Mouse (Mus musculus) heart, embryonic 14.5 days (tissue): ENCODE data around the gene Acsl1. TPM values are rescaled to one million over a fixed set of nuclear protein-coding genes. Genes with fewer than 3 reads are reported as not detected.

Source experiments
- ATAC-seq: fragments of 200-750 bp; cut with Nextera tagmentation; 2 replicates; pipeline ENCODE4 v1.8.0; 2017; ENCODE audit warnings: low read depth, moderate TSS enrichment; ENCODE audit not compliant: insufficient number of reproducible peaks, insufficient read depth, low FRiP score
- H3K27ac ChIP-seq, 2 experiments: fragments of 200-500 bp in 1 of 2; fragments of 300-500 bp in 1 of 2; sonication (generic) in 1 of 2; replicated peaks in 1 of 2; 2 replicates each; pipeline ENCODE4 v1.5.1; 2012 to 2014; ENCODE audit warnings: low read depth in 2 of 2, low read length in 2 of 2, control low read depth in 1 of 2, mild to moderate bottlenecking in 1 of 2, mixed read lengths in 1 of 2; ENCODE audit not compliant: control insufficient read depth in 1 of 2, insufficient read depth in 1 of 2
- H3K27me3 ChIP-seq: fragments of 300-500 bp; sonication (generic); 2 replicates; pipeline ENCODE4 v1.6.1; 2014; ENCODE audit warnings: mild to moderate bottlenecking, low read length, control low read depth; ENCODE audit not compliant: control insufficient read depth, insufficient read depth
- H3K36me3 ChIP-seq: fragments of 300-500 bp; sonication (generic); 2 replicates; pipeline ENCODE4 v1.6.1; 2014; ENCODE audit warnings: mild to moderate bottlenecking, control low read depth, low read length, mixed read lengths; ENCODE audit not compliant: control insufficient read depth, insufficient read depth
- H3K4me1 ChIP-seq, 2 experiments: fragments of 200-500 bp in 1 of 2; fragments of 300-500 bp in 1 of 2; sonication (generic) in 1 of 2; 2 replicates each; pipeline ENCODE4 v1.6.1; 2012 to 2014; ENCODE audit warnings: low read length in 2 of 2, control low read depth in 1 of 2, mixed read lengths in 1 of 2; ENCODE audit not compliant: control insufficient read depth in 2 of 2, insufficient read depth in 2 of 2
- H3K4me2 ChIP-seq: fragments of 300-500 bp; sonication (generic); 2 replicates; pipeline ENCODE4 v1.6.1; 2014; ENCODE audit warnings: mild to moderate bottlenecking, low read length
- H3K4me3 ChIP-seq, 2 experiments: fragments of 200-500 bp in 1 of 2; fragments of 300-500 bp in 1 of 2; sonication (generic) in 1 of 2; 2 replicates each; pipeline ENCODE4 v1.5.1; 2012 to 2014; ENCODE audit warnings: low read length in 2 of 2, mild to moderate bottlenecking in 2 of 2, control low read depth in 1 of 2, low read depth in 1 of 2, moderate library complexity in 1 of 2; ENCODE audit not compliant: control insufficient read depth in 1 of 2, insufficient read depth in 1 of 2
- H3K9ac ChIP-seq: fragments of 300-500 bp; sonication (generic); 2 replicates; pipeline ENCODE4 v1.6.1; 2014; ENCODE audit warnings: mild to moderate bottlenecking, low read length
- H3K9me3 ChIP-seq: fragments of 300-500 bp; sonication (generic); 2 replicates; pipeline ENCODE4 v1.6.1; 2016; ENCODE audit warnings: low read length, control low read depth; ENCODE audit not compliant: control insufficient read depth
- WGBS: fragments of 180-500 bp; shearing (Covaris S2); extraction: QIAGEN DNeasy Blood & Tissue Kit; methylation state at CpG from one replicate; pipeline ENCODE4 v1.1.7; 2014; 5-methylcytosine and 5-hydroxymethylcytosine counted together
- polyA plus RNA-seq: library from polyadenylated mRNA; unstranded; fragments of >200 nt; fragmentation: Nextera tagmentation; extraction: Ambion mirVana; gene quantifications from 2 replicates; pipeline ENCODE4 v1.2.1, GENCODE M21; 2014

Gene Acsl1
- polyA plus RNA-seq, 1 experiment from 2014 or later, result 44.1 TPM

DNA sequence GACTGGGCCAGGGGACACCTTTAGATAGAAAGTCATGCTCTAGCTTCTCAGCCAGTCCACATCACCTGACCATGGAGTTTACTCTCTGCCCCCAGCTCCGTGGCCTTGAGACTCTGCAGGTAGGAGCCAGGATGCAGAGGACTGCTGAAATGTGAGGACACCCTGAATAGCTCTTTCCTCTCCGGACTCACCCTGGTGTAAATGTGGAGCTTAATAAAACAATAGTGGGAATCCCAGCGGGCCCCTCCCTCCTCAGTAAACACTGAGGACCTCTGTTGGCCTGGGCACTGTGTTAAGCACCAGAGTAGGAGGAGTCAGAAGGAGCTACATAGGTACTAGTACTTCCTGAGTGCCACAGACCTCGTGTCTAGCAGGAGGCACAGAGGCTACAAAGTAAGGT lies 13.2 kb downstream of the Acsl1 start:
- H3K4me2 ChIP-seq, result no peak overlapping the region
- peaks cover 13 to 27% of the 10 kb centered on the region in 2 experiments for H3K4me1 ChIP-seq
- no peak overlapping the region for H3K4me3 ChIP-seq
- no peak overlapping the region for H3K9ac ChIP-seq
- H3K36me3 ChIP-seq, result no peaks in the 10 kb centered on the region
- WGBS, result 49% methylated on average over 4 of the region's 4 CpGs
- H3K27me3 ChIP-seq, result no peaks in the 10 kb centered on the region
- no peak overlapping the region for H3K27ac ChIP-seq
- no peak for ATAC-seq
- H3K9me3 ChIP-seq, result no peaks in the 10 kb centered on the region

DNA sequence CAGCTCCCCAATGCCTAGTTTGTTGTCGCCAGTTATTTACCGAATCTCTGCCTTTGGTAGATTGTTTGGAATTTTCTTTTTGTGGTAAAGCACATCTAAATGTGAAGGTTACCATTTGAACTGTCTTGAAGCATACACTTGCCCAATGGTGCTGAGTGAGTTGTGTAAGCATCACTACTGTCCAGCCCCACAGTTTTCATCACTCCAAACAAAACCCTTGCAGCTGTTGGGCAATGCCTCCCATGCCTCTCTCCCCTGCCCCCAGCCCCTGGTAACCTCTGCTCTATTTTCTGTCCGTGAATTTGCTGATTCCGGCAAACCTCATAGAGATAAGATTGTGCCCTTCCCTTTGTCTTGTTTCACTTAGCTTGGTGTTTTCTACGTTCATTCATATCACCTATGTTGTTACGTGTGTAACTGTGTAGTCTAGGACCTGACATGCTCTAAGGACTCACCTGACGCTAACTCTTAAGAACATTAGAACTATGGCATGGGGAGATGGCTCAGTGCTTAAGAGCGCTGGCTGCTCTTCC lies 14.2 kb downstream of the Acsl1 start:
- WGBS, result 80% methylated on average over 8 of the region's 8 CpGs
- H3K27ac ChIP-seq, result no peak overlapping the region
- no peak for ATAC-seq
- H3K9ac ChIP-seq, result no peak overlapping the region
- H3K36me3 ChIP-seq, result no peaks in the 10 kb centered on the region
- no peaks in the 10 kb centered on the region for H3K9me3 ChIP-seq
- H3K4me2 ChIP-seq, result no peak overlapping the region
- no peaks in the 10 kb centered on the region for H3K27me3 ChIP-seq
- peaks cover 9 to 24% of the 10 kb centered on the region in 2 experiments for H3K4me1 ChIP-seq
- H3K4me3 ChIP-seq, result no peak overlapping the region

DNA sequence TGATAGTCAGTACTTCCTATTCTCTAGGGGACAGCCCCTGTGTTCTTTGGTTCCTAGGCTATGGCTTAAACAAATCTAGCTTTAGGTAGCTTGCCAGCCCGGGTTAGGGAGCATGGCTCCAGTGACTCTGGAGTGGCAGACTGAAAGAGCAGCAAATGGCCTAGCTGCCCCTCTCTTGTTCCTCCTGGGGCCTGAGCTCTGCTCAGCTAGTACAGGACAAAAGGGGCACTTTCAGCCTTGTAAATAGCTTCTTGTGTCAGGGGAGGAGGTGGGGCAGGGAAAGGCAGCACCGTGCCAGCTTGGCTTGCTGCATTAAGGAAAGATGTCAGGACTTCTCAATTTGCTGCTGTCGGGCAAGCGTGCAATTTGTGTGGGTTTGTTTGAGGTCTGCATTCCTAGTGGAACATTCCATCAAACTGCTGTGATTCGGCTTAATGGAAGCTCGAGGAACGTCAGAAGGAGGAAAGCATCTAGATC lies 17.3 kb downstream of the Acsl1 start:
- Histone ChIP-seq H3K27me3 (no peaks in the 10 kb centered on the region), H3K36me3 (peaks cover 3% of the 10 kb centered on the region; the same call in 1 of the 2 replicates), H3K9ac (peak overlapping the region; percentile 41; the same call in 1 of the 2 replicates), H3K27ac (peak overlapping the region in 1 of 2 experiments; percentile 41; a peak in 1 of 4 replicates), H3K4me3 (no peak overlapping the region), H3K4me2 (no peak overlapping the region), H3K4me1 (peaks cover 8 to 24% of the 10 kb centered on the region in 2 experiments), H3K9me3 (no peaks in the 10 kb centered on the region)
- 44% methylated on average over 7 of the region's 7 CpGs for WGBS
- no peak for ATAC-seq

DNA sequence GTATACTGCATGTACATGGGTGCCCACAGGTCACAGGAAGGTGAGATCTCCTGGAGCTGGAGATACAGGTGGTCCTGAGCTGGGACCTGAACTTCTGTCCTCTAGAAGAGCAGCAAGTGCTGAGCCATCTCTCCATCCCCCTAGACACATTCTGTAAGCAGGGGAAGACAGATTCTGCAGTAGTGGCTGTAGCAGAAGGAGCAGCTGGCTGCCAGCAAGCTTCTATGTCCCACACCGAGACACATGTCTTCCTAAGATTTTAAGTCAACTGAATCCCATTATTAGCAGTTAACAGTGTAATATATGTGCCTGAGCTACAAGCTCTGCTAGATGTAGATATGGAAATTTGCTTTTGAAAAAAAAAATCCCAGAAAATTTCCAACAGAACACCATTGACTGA lies 18.4 kb downstream of the Acsl1 start:
- no peak overlapping the region for H3K4me3 ChIP-seq
- H3K27me3 ChIP-seq, result no peaks in the 10 kb centered on the region
- H3K4me1 ChIP-seq, result peaks cover 8 to 24% of the 10 kb centered on the region in 2 experiments
- peaks cover 10% of the 10 kb centered on the region; the same call in 1 of the 2 replicates for H3K36me3 ChIP-seq
- no peak overlapping the region for H3K27ac ChIP-seq
- no peak overlapping the region for H3K4me2 ChIP-seq
- 84% methylated on average over 1 of the region's 1 CpGs for WGBS
- H3K9me3 ChIP-seq, result no peaks in the 10 kb centered on the region
- ATAC-seq, result no peak
- H3K9ac ChIP-seq, result no peak overlapping the region

DNA sequence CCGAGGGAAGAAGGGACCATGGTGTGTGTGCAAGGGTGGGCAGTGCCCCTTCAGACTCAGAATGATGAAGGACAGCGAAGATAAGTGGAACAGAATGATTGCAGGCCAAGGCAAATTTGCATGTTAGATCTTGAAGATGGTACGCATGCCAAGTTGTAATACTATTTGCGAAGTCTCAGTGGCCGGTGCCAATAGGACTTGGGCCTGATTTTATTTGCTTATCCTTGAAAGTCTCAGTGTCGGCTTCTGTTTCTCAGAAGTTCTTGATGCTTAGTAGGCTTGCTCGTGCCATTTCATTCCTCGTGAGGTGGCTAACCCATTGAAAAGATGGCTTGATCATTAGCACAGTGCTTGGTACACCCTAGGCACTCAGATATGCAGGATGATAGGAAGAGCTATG lies 19.4 kb downstream of the Acsl1 start:
- no peak overlapping the region for H3K27ac ChIP-seq
- H3K4me3 ChIP-seq, result no peak overlapping the region
- no peak overlapping the region for H3K4me2 ChIP-seq
- H3K9ac ChIP-seq, result no peak overlapping the region
- no peaks in the 10 kb centered on the region for H3K27me3 ChIP-seq
- H3K4me1 ChIP-seq, result peaks cover 8 to 24% of the 10 kb centered on the region in 2 experiments
- WGBS, result 92% methylated on average over 8 of the region's 8 CpGs
- no peaks in the 10 kb centered on the region for H3K9me3 ChIP-seq
- peaks cover 12% of the 10 kb centered on the region; the same call in 1 of the 2 replicates for H3K36me3 ChIP-seq
- no peak for ATAC-seq

DNA sequence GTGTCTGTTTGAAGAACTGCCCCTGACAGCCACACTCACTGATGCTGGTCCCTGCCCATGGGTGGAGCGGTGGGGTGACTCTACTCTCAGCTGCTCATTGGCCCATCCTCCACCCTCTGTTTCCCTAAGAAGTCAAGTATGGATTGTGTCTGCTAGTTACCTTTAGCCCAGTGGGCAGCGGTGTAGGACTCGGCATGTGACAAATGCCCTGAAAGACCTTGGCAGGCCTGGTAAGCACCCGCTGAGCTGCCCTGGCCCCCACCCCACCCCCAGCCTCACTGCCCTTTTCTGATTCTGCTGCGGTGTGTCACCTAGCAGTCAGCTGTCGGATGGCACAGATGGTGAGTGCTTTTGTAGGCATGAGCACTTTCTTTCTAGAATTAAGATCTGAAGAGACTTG lies 20.0 kb downstream of the Acsl1 start:
- 59% methylated on average over 6 of the region's 6 CpGs for WGBS
- ATAC-seq, result peak; percentile 64; the same call in 1 of the 2 replicates
- peak overlapping the region; percentile 41; the same call in 1 of the 2 replicates for H3K9ac ChIP-seq
- H3K9me3 ChIP-seq, result no peaks in the 10 kb centered on the region
- peaks cover 8 to 24% of the 10 kb centered on the region in 2 experiments for H3K4me1 ChIP-seq
- peaks cover 14% of the 10 kb centered on the region; the same call in 1 of the 2 replicates for H3K36me3 ChIP-seq
- peak overlapping the region; percentile 46 for H3K4me2 ChIP-seq
- peak overlapping the region in 1 of 2 experiments; percentile 30; a peak in 1 of 4 replicates for H3K27ac ChIP-seq
- no peaks in the 10 kb centered on the region for H3K27me3 ChIP-seq
- H3K4me3 ChIP-seq, result peak overlapping the region in 1 of 2 experiments; percentile 18; a peak in 3 of 4 replicates

DNA sequence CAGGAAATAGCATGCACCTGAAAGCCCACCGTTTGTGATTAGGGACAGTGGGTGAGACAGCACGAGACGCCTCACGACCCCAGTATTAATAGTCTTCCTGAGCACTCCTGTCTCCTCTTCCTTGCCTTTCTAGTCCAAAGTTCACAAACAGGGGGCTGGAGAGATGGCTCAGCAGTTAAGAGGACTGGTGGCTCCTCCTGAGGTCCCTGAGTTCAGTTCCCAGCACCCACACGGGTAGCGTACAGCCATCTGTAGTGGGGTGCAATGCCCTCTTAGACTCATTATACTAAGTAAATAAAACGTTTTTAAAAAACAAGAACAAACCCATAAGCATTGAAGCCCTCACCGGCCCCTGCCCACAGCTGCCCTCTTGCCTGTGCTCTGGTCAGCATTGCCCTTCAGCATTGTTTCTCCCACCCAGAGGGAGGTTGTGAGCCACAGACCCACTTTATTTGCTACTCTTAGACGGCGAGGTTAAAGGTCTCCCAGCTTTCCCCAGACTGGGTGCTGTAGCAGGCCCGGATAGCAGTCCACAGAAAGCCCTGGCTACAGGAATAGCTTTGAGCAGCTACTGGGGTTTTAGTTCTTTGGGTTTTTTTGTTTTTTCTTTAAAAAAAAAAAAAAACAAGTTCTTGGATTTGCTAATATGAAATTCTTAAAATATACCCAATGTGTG lies 22.8 kb downstream of the Acsl1 start:
- ATAC-seq, result no peak
- Histone ChIP-seq H3K27me3 (no peaks in the 10 kb centered on the region), H3K9ac (no peak overlapping the region), H3K27ac (no peak overlapping the region), H3K36me3 (peaks cover 14% of the 10 kb centered on the region; the same call in 1 of the 2 replicates), H3K4me3 (no peak overlapping the region), H3K4me1 (peaks cover 13 to 31% of the 10 kb centered on the region in 2 experiments), H3K9me3 (no peaks in the 10 kb centered on the region), H3K4me2 (no peak overlapping the region)
- WGBS, result 85% methylated on average over 11 of the region's 11 CpGs
